Mouse (Mus musculus): ENCODE results near the gene Vps8. TPM values are rescaled to one million over a fixed set of nuclear protein-coding genes. Genes with fewer than 3 reads are reported as not detected.

Gene Vps8
- polyA plus RNA-seq, 1 experiment from 2014 or later = 41.1 TPM

GRCm38 (mm10) chr16:21398345-21399051 is 24.4 kb upstream of the Vps8 start:
- H3K4me3 ChIP-seq (replicated peaks; ENCODE audit: low read depth, low read length) = no peak overlapping the region
- peak overlapping the region; percentile 31 for H3K4me2 ChIP-seq (ENCODE audit: low read length)
- peak; percentile 46 for ATAC-seq (ENCODE audit: low FRiP score, low TSS enrichment)
- WGBS = 2% methylated on average over 8 of the region's 8 CpGs
- H3K9me3 ChIP-seq (ENCODE audit: control insufficient read depth, low read length) = no peaks in the 10 kb centered on the region
- H3K36me3 ChIP-seq (ENCODE audit: control insufficient read depth, insufficient read depth, low read length) = no peaks in the 10 kb centered on the region
- peak overlapping the region; percentile 87 for H3K27ac ChIP-seq (replicated peaks; ENCODE audit: low read depth, low read length)
- peak; percentile 62 for DNase-seq
- peak overlapping the region; percentile 29; the same call in 1 of the 2 replicates for H3K9ac ChIP-seq (replicated peaks; ENCODE audit: low read length)
- H3K27me3 ChIP-seq (ENCODE audit: control insufficient read depth, insufficient read depth, low read length) = no peaks in the 10 kb centered on the region
- peaks cover 45% of the 10 kb centered on the region for H3K4me1 ChIP-seq (ENCODE audit: control insufficient read depth, insufficient read depth, low read length)

GRCm38 (mm10) chr16:21399942-21400341 is 23.0 kb upstream of the Vps8 start:
- Histone ChIP-seq H3K36me3 (ENCODE audit: control insufficient read depth, insufficient read depth, low read length) (no peaks in the 10 kb centered on the region), H3K4me2 (ENCODE audit: low read length) (no peak overlapping the region), H3K4me3 (replicated peaks; ENCODE audit: low read depth, low read length) (no peak overlapping the region), H3K27ac (replicated peaks; ENCODE audit: low read depth, low read length) (no peak overlapping the region), H3K9ac (replicated peaks; ENCODE audit: low read length) (no peak overlapping the region), H3K4me1 (ENCODE audit: control insufficient read depth, insufficient read depth, low read length) (peaks cover 44% of the 10 kb centered on the region), H3K27me3 (ENCODE audit: control insufficient read depth, insufficient read depth, low read length) (no peaks in the 10 kb centered on the region), H3K9me3 (ENCODE audit: control insufficient read depth, low read length) (no peaks in the 10 kb centered on the region)
- 83% methylated on average over 4 of the region's 4 CpGs for WGBS
- DNase-seq (no peak), ATAC-seq (ENCODE audit: low FRiP score, low TSS enrichment) (no peak)

GRCm38 (mm10) chr16:21402068-21402467 is 20.9 kb upstream of the Vps8 start:
- no peaks in the 10 kb centered on the region for H3K36me3 ChIP-seq (ENCODE audit: control insufficient read depth, insufficient read depth, low read length)
- DNase-seq (no peak), ATAC-seq (ENCODE audit: low FRiP score, low TSS enrichment) (no peak)
- H3K4me1 ChIP-seq (ENCODE audit: control insufficient read depth, insufficient read depth, low read length) = peaks cover 25% of the 10 kb centered on the region
- H3K9ac ChIP-seq (replicated peaks; ENCODE audit: low read length) = no peak overlapping the region
- H3K27ac ChIP-seq (replicated peaks; ENCODE audit: low read depth, low read length) = no peak overlapping the region
- no peaks in the 10 kb centered on the region for H3K9me3 ChIP-seq (ENCODE audit: control insufficient read depth, low read length)
- no peaks in the 10 kb centered on the region for H3K27me3 ChIP-seq (ENCODE audit: control insufficient read depth, insufficient read depth, low read length)
- no peak overlapping the region for H3K4me2 ChIP-seq (ENCODE audit: low read length)
- WGBS = 81% methylated on average over 17 of the region's 17 CpGs
- no peak overlapping the region for H3K4me3 ChIP-seq (replicated peaks; ENCODE audit: low read depth, low read length)

- Histone ChIP-seq H3K27me3 (ENCODE audit: control insufficient read depth, insufficient read depth, low read length) (no peaks in the 10 kb centered on the region), H3K9me3 (ENCODE audit: control insufficient read depth, low read length) (no peaks in the 10 kb centered on the region), H3K9ac (replicated peaks; ENCODE audit: low read length) (no peak overlapping the region), H3K27ac (replicated peaks; ENCODE audit: low read depth, low read length) (no peak overlapping the region; the same call in 1 of the 2 replicates), H3K36me3 (ENCODE audit: control insufficient read depth, insufficient read depth, low read length) (no peaks in the 10 kb centered on the region), H3K4me2 (ENCODE audit: low read length) (no peak overlapping the region), H3K4me3 (replicated peaks; ENCODE audit: low read depth, low read length) (no peak overlapping the region), H3K4me1 (ENCODE audit: control insufficient read depth, insufficient read depth, low read length) (peaks cover 11% of the 10 kb centered on the region)
- WGBS = 89% methylated on average over 2 of the region's 2 CpGs
- ATAC-seq (ENCODE audit: low FRiP score, low TSS enrichment) (no peak), DNase-seq (no peak)
Measured at GRCm38 (mm10) chr16:21403402-21403801, 19.5 kb upstream of the Vps8 start.

GRCm38 (mm10) chr16:21404631-21405030 is 18.3 kb upstream of the Vps8 start:
- no peak overlapping the region for H3K4me3 ChIP-seq (replicated peaks; ENCODE audit: low read depth, low read length)
- DNase-seq (no peak), ATAC-seq (ENCODE audit: low FRiP score, low TSS enrichment) (no peak)
- WGBS = 71% methylated on average over 5 of the region's 5 CpGs
- H3K4me2 ChIP-seq (ENCODE audit: low read length) = no peak overlapping the region
- H3K27ac ChIP-seq (replicated peaks; ENCODE audit: low read depth, low read length) = no peak overlapping the region
- H3K36me3 ChIP-seq (ENCODE audit: control insufficient read depth, insufficient read depth, low read length) = no peaks in the 10 kb centered on the region
- H3K27me3 ChIP-seq (ENCODE audit: control insufficient read depth, insufficient read depth, low read length) = no peaks in the 10 kb centered on the region
- peaks cover 4% of the 10 kb centered on the region; the same call in 1 of the 2 replicates for H3K4me1 ChIP-seq (ENCODE audit: control insufficient read depth, insufficient read depth, low read length)
- no peak overlapping the region for H3K9ac ChIP-seq (replicated peaks; ENCODE audit: low read length)
- no peaks in the 10 kb centered on the region for H3K9me3 ChIP-seq (ENCODE audit: control insufficient read depth, low read length)

- no peak for DNase-seq
- 62% methylated on average over 6 of the region's 6 CpGs for WGBS
- ATAC-seq (ENCODE audit: low FRiP score, low TSS enrichment) = no peak
- no peaks in the 10 kb centered on the region for H3K27me3 ChIP-seq (ENCODE audit: control insufficient read depth, insufficient read depth, low read length)
- no peak overlapping the region for H3K4me2 ChIP-seq (ENCODE audit: low read length)
- H3K9ac ChIP-seq (replicated peaks; ENCODE audit: low read length) = no peak overlapping the region; the same call in 1 of the 2 replicates
- H3K4me3 ChIP-seq (replicated peaks; ENCODE audit: low read depth, low read length) = no peak overlapping the region
- peak overlapping the region; percentile 10; the same call in 1 of the 2 replicates for H3K27ac ChIP-seq (replicated peaks; ENCODE audit: low read depth, low read length)
- peaks cover 4% of the 10 kb centered on the region; the same call in 1 of the 2 replicates for H3K4me1 ChIP-seq (ENCODE audit: control insufficient read depth, insufficient read depth, low read length)
- no peaks in the 10 kb centered on the region for H3K36me3 ChIP-seq (ENCODE audit: control insufficient read depth, insufficient read depth, low read length)
- H3K9me3 ChIP-seq (ENCODE audit: control insufficient read depth, low read length) = no peaks in the 10 kb centered on the region
Measured at GRCm38 (mm10) chr16:21405224-21405969, 17.5 kb upstream of the Vps8 start.

GRCm38 (mm10) chr16:21406136-21406535 is 16.8 kb upstream of the Vps8 start:
- no peak for ATAC-seq (ENCODE audit: low FRiP score, low TSS enrichment)
- DNase-seq = no peak
- WGBS = 79% methylated on average over 6 of the region's 6 CpGs
- Histone ChIP-seq H3K27me3 (ENCODE audit: control insufficient read depth, insufficient read depth, low read length) (no peaks in the 10 kb centered on the region), H3K27ac (replicated peaks; ENCODE audit: low read depth, low read length) (no peak overlapping the region), H3K36me3 (ENCODE audit: control insufficient read depth, insufficient read depth, low read length) (no peaks in the 10 kb centered on the region), H3K4me3 (replicated peaks; ENCODE audit: low read depth, low read length) (no peak overlapping the region), H3K4me1 (ENCODE audit: control insufficient read depth, insufficient read depth, low read length) (peaks cover 4% of the 10 kb centered on the region; the same call in 1 of the 2 replicates), H3K9me3 (ENCODE audit: control insufficient read depth, low read length) (no peaks in the 10 kb centered on the region), H3K4me2 (ENCODE audit: low read length) (no peak overlapping the region), H3K9ac (replicated peaks; ENCODE audit: low read length) (no peak overlapping the region)

GRCm38 (mm10) chr16:21411779-21412178 is 11.1 kb upstream of the Vps8 start:
- no peak overlapping the region for H3K4me2 ChIP-seq (ENCODE audit: low read length)
- H3K4me3 ChIP-seq (replicated peaks; ENCODE audit: low read depth, low read length) = no peak overlapping the region
- DNase-seq (no peak), ATAC-seq (ENCODE audit: low FRiP score, low TSS enrichment) (no peak)
- H3K9ac ChIP-seq (replicated peaks; ENCODE audit: low read length) = no peak overlapping the region
- no peaks in the 10 kb centered on the region for H3K4me1 ChIP-seq (ENCODE audit: control insufficient read depth, insufficient read depth, low read length)
- H3K9me3 ChIP-seq (ENCODE audit: control insufficient read depth, low read length) = no peaks in the 10 kb centered on the region
- H3K27ac ChIP-seq (replicated peaks; ENCODE audit: low read depth, low read length) = no peak overlapping the region
- no peaks in the 10 kb centered on the region for H3K36me3 ChIP-seq (ENCODE audit: control insufficient read depth, insufficient read depth, low read length)
- H3K27me3 ChIP-seq (ENCODE audit: control insufficient read depth, insufficient read depth, low read length) = no peaks in the 10 kb centered on the region
